Mouse (Mus musculus) T-cell, adult 2 months (primary cell): ENCODE results near the gene Slc24a3.

ENCODE experiments used
- DNase-seq: peaks from one replicate; pipeline ENCODE4 v3.0.0; 2022; ENCODE audit warnings: low spot score

The Slc24a3 gene

DNA sequence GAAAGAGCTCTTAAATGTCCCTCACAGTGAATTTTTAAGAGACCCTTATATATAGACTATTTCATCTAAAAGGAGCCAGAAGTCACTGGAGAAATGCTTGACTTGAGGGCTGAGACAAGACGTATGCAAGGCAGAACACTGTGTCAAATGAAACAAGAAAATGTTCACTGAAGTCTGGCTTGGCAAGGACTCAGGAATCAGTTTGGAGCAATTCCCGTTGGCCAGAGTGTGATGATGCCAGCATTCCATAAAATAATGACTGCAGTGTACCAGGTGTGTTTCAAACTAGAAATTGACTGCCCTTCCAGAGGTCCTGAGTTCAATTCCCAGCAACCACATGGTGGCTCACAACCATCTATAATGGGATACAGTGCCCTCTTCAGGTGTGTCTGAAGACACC, 196.1 kb downstream of the Slc24a3 start:
- no peak for DNase-seq

DNA sequence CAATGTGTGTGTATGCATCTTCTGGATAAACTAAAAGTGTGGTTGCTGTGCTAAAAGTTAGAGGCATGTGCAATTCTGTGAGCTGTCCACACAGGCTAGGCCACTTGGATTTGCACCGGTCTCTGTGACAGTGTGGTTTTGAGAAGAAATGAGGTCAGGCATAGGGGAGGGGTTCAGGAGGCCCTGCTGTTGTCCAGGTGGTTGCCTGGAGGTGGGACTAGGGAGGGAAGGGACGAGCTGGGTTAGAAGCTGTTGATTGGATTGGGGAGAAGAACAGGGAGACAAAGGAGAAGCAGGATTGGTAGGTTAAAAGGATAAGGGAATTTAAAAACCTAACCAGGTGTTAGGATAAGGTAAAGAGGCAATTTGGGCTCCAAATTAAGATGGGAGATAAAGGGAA, 201.1 kb downstream of the Slc24a3 start:
- no peak for DNase-seq

DNA sequence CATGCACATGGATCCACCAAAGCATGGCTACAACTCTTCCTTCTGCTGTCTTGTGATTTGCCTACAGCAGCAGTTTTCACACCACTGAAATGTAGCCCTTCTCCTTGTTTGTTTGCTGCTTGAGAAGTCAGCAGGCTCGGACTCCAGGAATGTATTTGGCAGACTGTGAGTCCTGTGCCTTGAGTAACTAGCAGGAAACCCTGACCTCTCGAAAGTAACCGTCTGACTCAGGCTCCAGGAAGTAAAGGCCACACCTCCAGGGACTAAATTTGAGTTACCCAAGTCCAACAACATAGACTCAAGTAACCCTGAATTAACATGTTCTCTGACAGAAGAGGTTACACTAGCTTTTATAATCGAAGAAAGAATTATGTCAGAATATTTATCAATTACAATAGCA, 203.2 kb downstream of the Slc24a3 start:
- DNase-seq, result no peak

DNA sequence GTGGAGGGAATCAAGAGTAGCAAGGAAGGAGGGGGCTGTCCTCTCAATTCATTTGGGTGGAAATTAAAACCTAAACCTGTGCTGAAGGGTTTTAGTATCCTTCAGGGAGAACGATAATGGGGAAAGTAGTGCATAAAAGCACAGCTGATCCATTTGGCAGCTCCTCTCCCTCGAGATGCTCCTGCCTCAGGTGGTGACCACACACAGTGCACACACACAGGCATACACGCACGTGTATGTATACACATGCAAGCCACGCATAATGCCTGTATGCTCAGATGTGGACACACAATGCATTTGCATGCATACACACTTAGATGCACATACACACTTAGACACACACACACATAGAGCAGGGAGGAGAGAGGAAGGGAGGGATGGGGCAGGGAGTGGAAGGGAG, 206.2 kb downstream of the Slc24a3 start:
- DNase-seq, result no peak

DNA sequence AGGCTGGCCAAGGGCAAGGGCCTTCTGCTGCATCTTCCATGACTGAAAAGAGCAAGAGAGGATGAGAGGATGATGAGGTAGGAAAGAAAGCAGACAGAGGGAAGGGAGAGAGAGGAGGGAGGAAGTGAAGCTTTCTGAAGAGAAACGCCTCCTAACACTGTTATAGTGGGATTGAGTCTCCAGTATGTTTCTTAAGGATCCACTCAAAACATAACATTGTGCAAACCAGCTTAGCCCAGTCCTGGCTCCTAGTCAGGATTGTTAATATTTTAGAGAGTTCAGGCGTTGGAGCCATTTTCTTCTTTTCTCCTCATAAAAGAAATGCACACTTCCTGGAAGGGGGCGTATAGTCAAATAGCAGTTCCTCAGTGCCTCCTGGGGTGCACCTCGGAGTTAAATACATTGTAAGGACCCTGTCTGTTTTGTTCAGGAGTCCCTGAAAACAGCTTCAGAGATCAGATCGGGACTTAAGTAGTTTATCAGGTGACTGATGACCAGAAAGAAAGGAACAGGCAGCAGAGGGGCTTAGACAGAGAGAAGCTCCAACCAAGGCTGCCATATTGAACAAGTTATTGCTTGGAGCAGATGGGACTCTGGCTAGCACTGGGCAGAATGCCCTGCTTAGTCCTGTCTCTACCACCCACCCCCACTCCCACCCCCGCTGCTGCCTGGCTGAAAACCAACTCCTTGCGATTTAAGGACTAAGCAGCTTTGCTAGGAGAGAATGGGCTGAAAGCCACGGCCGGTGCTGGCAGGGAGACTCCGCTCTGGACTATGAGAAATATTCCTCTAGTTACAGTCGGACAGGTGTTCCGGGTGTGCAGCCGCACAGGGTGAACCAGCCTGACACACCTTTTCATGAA, 215.6 kb downstream of the Slc24a3 start:
- DNase-seq, result no peak

DNA sequence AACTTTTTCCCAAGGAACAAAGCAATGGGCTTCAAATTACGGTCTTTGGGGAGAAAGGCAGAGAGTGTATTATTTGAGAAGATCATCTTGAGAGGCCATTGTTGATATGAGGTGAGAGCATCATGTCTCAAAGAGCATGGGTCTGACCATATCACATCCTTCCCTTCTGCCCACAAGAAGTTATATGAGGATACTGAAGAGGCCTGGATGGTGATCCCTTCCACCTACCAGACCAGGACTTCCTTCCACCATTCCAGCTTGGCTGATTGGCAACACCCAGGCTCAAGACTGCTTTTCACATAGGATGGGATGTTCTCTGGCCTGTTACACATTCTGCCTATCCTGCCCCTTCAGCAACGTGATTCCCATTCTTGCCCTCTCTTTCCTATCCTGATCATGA, 216.7 kb downstream of the Slc24a3 start:
- no peak for DNase-seq

DNA sequence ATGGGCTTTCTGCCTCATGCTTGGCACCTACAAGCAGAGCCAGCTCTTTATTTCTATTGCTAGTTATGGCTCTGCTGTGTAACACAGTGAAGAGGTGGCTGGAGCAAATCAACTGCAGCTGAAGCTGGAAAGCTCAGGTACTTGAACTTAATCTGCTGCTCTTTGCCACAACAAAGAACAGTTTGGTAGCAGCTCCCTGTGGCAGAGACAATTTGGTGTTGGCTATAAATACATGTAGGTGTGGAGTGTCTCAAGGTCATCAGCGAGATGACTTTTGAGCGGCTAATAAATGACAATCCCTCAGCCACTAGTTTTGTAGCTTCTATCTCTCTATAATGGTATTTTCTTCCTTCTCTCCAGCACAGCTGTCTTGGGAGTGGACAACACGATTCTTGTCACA, 217.7 kb downstream of the Slc24a3 start:
- DNase-seq, result no peak

DNA sequence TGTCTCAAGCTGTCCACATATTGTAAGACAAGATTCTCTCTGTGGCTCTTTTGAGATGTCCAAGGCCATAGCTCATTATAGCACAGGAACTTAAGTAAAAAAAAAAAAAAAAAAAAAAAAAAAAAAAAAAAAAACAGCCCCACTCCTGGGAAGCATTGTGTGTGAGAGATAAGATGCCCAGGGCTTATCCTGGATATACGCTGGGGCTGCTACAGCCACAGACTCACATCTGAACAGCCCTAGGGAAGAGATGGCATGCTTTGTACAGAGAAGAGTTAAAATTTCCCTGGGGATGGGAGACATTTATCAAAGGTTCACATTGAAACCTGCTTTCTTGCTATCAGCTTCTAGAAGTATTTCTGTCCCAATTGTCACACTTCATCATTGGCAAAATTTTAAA, 218.2 kb downstream of the Slc24a3 start:
- no peak for DNase-seq

DNA sequence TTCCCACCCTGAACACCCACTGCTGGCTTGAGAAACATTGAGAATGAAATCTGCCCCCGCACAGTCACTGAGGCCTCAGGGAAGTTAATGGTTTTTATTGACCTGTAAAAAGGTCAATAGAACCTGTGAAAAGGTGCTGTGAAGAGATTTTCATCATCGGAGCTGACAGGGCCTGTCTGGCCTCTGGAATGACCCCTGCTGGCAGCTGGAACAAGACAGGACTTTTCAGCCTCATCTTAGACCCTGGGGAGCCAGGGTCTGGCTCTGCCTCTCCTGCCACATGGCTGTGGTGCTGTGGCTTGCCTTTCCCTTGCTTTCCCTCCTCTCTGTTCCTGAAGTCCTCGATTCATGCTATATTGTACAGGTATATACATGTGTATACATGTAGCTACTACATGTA, 228.2 kb downstream of the Slc24a3 start:
- no peak for DNase-seq

DNA sequence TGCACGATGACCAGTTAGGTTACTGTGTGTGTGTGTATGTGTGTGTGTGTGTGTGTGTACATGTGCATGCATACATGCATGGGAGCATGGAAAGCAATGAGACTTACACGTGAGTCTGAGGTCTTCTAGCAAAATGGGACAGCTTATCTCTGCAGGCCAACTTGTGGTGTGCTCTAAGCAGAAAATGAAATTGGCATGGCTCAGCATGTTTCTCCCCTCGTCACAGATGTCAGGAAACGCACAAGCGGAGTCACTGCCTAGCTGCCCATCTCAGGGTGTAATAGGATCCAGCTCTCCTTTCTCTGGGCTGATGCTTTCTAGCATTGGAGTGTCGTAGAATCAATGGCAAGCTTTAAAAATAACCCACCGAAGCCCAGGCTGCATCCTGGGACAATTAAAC, 229.0 kb downstream of the Slc24a3 start:
- DNase-seq, result no peak

DNA sequence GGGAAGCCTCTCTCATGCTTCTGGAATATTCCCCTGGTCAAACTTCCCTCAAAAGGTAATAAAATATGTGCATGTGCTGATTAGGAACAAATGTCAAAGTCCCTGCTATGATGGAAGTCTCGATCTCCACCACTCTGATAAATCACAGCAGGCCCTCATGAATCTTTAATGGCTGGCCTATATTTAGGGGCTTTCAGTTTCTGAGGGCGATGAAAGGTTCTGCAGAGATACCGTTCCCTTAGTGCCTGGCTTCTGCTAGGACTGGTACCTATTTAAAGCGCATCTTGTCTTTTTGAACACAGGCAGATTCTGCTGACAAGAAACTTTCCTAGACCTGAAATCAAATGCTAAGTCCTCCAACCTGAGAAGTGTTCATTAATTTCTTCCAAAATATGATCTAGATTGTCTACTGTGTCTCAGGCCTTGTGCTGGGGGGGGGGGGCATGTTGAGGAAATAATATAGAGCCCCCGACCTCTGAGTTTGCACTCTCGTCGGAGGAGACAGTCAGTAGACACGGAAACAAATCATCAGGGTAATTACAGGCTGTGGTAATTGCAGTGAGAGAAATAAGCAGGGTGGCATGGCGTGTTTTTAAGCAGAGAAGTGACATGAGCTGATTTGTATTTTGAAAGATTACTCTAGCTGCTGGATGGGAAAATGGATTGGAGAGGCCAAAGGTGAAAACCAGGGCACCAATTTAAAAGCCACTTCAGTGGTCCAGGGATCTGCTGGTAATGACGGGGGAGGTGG, 230.1 kb downstream of the Slc24a3 start:
- no peak for DNase-seq

DNA sequence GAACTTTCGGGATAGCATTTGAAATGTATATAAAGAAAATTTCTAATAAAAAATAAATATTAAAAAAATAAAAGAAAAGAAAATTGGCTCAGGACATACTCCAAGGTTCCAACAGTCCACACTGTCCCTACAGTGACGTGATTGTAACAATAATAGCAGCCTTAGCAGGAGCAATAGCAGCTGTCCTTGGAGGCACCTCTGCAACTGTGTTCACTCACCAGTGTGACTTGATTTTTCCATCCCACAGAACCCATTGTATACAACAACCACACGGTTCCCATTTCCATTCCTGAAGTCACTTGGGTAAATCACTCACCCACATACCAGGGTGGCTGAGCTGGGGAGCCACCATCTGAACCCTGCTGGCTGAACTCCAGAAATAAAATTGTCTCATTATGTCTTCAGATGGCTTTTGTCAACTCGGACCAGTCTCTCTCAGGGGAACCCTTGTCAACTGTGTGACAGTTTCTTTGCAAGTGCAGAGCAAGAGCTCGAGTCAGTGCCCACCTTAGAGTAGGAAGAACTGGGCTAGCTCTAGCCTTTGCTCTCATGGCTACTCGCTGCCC, 233.8 kb downstream of the Slc24a3 start:
- DNase-seq, result no peak

DNA sequence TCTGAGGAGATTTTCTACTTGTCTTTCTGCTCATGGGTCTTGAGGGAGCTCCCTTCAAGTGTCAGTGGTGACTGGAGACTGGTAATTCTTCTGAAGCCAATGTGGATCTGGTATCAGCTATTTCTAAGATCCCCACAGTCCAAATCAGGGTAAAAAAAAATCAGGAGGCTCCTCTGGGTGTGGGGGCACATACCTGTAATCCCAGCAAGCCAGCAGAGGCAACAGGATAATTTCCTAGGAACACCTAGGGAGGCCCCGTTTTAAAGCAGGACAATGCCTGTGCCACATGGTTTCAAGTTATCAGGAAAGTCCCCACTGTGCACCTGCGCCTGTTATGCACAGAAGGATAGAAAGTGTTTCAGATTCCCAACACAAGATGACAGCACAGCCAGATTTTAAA, 234.4 kb downstream of the Slc24a3 start:
- no peak for DNase-seq

DNA sequence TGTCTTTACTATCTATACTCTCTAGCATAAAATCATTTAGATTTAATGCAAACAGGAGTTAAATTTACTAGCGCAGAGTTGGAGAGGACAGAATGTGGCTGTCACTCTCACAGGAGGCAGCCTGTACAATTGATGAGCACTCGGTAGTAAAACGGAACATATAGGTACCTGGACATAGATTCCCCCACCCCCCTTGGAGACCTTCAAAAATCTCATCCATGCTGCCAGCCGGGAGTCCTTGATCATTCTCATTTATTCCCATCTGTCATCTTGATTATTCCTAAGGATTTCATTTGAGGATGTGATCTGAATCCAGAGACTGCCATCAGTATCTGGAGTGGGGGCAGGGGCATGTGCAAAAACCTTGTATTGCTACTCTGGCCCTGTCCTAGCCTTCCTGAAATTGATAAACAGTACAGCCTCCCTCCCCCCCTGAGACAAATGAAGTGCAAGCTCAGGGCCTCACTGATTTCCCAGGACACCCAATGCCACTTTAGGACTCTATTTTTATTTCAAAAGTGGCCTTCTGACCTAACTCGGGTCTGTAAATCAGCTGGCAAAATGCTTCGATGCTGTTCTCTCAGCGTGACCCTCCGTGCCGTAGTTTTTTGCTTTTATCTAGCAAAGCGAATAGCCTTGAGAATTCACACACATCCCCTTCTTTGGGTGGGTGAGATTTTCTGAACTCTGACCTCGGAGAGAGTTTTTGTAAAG, 237.4 kb downstream of the Slc24a3 start:
- no peak for DNase-seq

DNA sequence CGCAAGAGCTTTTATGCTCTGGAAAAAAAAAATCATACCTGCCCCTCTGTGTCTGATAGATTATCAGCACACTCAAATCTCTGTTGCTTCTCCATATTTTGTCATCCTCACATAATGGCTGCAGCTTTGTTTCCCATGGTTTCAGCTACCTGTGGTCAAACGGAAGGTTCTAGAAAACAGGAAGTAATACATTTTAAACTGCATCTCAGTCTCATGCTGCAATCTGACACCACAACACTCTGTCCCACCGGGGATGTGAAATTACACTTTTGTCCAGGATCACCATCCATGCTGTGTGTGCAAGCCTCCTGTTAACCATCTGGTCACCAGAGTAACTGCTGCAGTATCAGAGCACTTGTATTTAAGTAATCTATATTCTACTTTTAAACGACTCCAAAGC, 238.2 kb downstream of the Slc24a3 start:
- DNase-seq, result no peak

DNA sequence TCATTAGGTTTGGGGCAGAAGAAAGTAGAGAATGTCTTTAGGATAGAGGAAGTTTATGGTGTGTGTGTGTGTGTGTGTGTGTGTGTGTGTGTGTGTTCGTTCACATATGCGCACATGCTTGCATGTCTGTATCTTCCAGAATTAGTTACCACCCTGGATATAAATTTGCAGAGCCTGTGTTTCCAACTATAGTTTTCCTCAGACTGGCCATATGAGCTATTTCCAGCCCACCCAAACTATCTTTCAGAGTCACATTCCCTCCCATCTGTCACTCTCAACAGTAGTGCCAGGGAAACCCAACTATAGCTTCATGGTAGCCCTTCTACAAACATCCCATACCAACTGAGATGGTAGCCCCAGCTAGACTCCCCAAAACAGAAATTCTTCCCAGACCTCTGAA, 250.2 kb downstream of the Slc24a3 start:
- no peak for DNase-seq

DNA sequence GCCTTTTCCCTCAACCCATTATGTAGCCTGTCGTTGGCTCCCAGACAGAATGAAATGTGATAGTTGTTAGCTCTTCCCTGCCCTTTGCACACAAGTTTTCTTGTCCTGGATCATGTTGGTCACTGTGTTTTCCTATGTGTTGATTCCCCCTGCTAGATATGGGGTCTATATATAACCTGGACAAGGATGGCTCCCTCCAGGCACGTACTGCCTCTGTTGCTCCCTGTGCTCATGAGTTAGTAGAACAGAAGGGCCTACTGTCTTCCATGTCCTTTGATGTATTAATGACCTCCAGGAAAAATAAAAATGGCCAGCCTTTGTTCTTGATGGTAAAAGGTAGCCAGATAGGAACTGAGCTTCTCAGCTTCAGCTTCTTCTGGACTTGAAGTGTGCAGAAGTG, 251.5 kb downstream of the Slc24a3 start:
- DNase-seq, result no peak

DNA sequence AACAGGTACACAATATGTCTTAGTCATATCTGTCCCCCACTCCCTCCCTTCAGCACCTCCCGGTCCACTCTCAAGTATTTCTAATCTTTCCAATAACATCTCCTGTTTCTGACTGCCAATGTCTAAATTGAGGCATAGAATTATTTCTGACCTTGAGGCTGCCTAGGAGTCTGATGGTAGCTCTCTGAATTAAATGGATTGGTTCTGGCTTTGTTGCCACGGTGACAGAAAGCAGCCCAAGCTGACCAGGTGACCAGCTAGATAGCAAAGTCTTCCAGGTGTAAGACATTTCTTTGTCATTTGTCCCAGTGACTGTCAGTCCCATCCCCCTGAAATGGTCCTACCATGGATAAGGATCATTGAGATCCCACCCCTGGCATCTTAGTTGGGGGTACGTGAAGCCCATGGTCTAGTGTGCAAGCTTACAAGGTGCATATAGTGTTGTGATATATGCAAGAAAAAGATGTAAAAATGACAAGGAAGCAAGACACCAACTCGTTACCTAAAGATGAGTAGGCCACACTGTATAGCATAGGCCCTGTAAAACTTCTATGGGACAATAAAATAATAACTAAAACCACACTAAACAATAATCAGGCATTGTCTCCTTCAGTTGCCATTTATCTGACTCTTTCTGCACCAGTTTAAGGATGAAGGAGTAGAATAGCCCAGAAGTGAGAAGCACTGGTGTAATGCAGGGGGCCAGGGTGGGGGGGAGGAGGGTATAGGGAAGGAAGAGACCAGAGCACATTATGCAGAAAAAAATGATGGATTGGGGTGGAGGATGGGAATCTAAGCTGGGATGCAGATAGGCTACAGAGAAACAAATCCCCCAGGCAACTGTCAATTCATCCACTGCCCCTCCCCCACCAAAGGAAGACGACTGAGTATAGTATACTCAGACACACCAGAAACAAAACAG, 253.7 kb downstream of the Slc24a3 start:
- DNase-seq, result no peak

DNA sequence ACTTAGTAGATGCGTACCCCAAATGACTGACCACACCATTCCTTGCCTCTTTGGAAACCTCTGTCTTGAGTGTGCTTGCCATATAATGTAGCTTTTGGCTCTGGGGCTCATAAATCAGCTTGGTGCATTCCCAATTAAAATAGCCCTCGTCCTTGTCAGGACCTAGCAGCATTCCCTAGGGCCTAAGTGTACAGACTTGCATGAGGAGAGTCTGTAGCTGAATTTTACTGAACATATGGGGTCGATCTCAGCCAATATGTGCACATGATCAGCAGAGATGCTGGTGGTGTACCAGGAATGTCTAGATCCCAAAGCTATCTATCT, 254.3 kb downstream of the Slc24a3 start:
- DNase-seq, result no peak

DNA sequence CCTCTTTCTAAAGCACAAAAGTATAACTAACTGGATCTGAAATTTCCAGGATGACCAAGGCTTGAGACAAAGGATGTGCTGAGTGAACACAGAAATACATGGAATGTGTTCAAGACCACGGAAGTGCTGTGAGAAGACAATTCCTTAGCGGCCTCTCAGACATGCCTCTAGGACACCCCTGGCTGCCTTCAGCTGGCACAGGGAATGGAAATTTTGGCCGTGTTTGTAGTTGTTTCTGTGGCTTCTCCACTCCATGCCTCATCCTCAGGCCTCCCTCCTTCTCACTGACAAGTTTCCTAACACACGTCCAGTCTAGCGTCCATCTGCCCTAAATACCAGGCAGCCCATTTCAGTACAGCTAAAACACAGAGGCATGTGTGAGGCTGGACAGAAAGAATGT, 262.4 kb downstream of the Slc24a3 start:
- DNase-seq, result no peak

DNA sequence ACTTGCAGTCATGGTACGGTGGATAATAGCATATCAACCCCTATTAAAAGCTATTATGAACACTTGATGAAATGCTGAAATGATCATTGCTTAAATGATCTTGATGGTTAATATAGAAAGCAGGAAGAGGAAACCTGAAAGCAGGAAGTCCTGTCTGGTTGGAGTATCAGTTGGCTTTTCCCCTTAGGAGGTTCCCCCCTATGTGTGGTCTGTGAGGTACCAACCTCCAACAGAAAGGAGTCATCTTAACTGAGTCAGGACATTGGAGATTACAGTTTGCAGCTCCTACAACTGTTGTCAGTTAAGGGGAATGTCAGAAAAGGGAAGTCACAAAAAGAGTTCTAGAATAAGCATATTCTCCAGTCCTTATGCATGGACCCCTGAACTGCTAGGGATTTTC, 266.5 kb downstream of the Slc24a3 start:
- DNase-seq, result no peak

DNA sequence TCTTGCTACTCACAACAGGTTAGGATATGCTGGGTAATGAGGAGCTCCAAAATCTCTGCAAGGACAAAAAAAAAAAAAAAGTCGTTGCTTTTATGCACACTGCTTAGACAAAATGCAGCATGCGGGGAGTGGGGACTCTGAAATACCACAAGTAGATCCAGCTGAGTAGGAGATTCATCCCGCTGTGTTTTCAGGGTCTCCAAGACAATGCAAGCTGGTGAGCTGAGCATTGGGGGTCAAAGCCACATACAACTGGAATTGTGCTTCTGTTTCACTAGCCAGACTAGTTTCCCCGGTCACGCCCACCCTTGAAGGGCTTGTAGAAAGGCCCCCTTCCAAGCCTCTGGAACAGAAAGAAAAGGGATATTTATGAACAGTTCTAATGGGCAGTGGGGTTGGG, 270.8 kb downstream of the Slc24a3 start:
- no peak for DNase-seq
